Mouse (Mus musculus): ENCODE measurements around the gene Dusp8. TPM values are rescaled to one million over a fixed set of nuclear protein-coding genes. Genes with fewer than 3 reads are reported as not detected.

Dusp8 gene
- total RNA-seq, 2 experiments from 2014 or later: 37.7 to 43.0 TPM

DNA sequence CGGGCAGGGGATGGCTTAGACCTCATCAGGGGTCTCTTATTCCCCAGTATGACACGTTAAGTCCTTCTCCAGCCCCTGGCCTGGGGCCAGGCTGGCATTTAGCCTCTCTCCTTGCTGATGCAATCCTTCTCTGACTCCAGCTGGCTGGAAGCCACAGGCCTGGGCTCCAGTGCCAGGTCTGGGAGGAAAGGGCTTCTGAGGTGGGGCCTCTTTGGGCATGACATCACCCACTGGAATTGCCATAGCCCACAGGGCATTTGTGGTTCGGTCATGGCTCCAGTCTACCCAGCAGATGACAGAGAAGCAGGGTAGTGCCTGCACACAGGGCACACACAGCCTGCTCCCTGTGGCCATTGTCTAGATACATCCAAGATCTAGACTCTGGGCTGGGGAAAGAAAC, 10.8 kb downstream of the Dusp8 start:
- peak; percentile 94 for DNase-seq

DNA sequence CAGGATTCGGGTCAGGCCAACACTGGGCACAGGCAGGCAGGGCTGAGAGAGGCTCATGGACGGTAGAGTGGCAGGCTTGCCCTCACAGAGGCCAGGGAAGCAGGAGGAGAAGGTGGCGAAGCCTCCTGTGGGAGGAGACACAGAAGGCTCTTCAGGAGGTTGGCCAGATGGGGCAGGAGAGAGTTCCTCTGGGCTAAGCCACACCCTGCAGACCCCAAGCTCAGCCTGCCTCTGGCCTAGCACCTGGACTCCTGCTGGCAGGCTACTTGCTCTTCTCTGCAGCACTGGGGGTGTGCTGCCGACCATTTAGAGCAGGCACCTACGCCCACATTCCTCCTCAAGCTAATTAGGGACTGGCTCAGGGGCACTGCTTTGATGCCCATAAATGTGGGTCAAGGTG, 11.2 kb downstream of the Dusp8 start:
- peak; percentile 42 for DNase-seq

DNA sequence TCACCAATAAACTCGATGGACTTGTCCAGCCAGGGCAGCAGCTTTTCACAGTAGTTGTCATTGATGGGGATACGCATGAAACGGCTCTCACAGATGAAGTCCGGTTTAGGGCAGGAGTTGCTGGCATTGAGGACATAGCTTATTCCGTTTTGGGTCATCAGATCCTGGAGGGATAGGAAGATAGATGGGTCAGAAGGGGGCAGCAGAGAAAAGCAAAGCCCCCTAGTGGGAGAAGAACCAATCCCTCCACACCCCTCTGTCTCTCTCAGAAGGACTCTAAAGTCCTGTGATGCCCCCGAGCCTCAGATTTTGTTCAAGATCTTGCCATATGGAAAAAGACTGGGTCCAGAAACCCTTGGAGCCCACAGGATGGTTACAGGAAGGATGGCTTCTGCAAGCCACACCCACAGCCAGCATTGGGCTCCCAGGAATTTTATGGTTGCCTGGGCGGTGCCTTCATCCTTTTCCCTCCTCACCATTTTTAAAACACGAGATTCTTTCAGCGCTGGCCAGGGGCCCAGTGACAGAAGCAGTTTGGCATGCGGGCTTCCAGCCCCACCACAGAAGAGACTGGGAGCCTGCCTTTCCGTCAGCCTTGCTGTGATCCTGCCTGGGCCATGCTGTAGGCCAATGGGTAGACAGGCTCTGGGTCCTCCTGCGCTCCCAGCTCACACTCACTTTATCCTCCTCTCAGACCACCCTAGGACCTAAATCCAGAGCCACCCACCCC, 11.9 kb downstream of the Dusp8 start:
- peak; percentile 81 for DNase-seq

DNA sequence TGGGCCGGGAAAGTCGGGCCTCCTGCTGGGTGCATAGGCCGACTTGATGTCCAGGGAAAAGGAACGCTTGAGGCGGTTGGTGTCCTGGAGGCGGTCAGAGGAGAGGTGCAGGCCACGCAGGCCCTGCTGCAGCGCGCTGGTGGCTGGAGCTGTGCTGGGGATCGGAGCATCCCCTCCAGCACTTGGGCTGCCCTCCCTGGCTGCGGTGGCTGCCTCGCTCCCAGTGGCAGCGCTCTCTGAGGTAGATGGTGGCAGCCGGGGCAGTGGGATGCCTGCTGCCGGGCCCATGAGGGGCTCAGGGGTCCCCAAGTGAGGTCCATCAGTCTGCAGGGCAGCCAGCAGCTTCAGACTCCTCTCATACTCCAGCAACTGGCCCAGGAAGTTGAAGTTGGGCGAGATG, 13.0 kb downstream of the Dusp8 start:
- no peak for DNase-seq

DNA sequence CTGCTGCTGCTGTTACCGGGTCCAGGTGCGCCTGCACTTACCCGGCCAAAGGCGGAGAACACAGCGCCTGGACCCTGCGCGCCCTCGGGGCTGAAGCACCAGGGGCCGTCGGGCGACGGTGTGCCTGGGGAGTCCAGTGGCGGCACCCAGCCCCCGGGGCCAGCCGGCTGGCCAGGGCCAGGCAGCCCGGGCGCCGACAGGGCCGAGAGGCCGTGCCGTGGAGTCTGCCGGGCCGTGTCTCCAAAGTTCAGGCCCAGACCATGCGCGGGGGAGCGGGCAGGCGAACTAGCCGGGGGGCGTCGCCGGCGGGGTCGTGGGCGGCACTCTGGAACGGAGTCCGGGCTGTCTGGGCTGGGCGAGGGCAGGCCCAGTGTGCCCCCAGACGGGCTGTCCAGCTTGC, 13.5 kb downstream of the Dusp8 start:
- no peak for DNase-seq

DNA sequence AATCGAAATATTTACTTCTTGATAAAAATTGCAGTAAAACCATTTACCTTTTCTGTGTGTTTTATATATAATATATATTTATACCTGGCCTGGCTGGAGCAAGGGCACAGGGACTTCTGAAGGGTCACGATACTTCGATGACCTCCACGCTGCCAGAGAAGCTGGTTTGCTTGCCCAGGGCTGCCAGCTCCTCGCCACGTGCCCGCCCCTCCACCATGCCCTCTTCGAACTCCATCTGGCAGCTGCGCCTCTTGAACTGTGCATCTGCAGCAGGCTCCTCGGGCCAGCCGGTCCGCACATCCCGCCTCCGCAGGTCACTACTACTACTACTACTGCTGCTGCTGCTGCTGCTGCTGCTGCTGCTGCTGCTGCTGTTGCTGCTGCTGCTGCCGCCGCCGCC, 13.9 kb downstream of the Dusp8 start:
- no peak for DNase-seq

DNA sequence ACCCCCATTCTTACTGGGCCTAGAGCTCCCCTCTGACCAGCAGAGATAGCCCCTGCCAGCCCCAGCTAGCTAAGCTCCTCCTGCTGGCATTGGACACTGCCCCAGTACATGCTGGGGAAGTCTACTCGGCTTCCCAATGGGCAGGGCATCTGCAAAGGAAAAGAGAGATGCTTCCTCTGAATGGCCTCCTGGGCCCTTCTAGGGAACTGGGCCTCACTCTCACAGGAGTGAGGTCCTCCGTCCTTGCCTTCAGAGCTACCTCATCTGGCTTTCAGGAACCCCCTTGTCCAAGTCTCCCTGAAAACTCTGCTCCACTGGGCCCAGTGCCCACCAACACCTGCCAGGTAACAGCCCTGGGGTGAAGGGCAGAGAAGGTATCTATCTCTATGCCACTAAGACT, 14.8 kb downstream of the Dusp8 start:
- DNase-seq: no peak

DNA sequence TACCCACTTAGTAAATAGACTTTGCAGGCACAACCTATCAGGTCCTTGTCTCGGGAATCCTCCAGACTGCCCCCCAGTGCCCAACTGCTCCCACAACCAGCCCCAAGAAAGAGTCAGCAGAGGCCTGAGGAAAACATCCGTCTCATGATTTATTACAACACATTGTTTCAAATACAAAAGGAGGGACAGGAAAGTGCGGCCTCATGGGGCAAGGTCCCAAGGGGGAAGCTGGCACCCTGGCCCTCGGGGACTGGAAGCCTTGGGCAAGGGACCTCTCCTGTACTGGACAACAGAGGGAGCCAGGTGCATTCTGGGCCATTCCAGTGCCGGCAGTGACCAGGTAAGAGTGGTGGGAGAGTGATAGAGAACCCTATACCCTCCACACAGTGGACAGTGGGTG, 16.3 kb downstream of the Dusp8 start:
- no peak for DNase-seq

DNA sequence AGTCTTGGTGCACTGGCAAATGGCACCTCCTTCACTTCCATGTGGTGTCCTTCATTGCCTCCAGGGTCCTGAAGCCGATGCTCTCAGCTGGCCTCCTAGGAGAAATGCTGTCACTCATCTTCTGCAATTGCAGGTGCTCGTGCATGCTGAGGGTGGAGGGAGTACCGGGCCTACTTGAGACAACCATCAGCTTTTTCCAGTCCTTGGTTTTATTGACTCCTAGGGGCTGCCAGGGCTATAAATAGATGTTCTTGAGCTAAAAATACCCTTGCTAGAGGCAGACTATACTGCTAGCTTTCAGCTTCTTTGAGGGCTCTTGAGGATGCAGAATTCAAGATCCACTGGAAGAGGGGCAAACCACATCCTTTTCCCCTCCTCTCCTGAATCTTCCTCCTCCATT, 18.5 kb downstream of the Dusp8 start:
- DNase-seq: no peak

DNA sequence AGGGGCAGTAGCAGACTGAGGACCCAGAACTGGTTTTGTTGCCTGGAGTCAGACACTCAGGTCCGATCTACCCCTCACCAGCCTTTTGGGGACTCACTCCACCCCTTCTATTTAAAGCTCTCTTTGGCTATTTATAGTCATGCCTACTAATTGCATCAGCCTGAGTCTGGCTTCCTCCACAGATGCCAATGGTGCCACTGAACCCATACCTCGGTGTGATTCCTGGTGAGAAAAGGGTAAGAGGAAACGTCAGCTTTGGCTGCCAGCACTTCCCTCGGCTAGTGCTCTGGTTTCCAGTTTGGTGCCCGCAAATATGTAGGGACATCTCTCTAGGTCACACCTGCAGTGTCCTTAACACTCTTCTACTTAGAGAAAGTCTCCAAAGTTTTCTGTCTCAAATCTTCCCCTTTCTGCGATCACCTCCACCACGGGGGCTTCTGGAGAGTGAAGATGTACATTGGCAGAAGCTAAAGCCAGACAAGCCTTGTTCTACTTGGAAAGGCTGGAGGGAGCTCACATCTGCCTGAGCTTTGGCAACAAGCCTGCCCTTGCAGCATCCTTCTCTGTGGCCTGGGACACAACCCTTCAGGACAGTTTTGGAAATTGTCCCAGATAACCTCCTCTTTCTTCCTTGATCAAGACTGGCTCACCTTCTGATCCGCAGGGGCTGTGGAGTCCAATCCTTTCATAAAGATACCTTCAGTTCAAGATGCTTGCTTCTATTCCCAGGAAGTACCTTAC, 21.3 kb downstream of the Dusp8 start:
- DNase-seq: no peak

DNA sequence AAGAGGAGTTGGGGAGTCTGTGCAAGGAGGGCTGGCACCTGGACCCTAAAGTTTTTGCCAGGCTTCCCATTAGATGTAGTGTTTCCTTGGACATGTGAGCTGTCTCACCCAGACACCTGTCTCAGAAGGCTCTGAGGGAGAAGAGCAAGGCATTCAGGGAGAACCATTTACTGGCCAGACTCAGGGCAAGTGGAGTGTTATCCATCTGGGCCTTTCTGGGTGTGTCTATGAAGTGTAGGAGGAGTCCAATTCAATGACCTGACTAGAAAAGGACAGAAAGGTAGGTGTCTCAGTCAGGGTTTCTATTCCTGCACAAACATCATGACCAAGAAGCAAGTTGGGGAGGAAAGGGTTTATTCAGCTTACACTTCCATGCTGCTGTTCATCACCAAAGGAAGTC, 23.9 kb downstream of the Dusp8 start:
- DNase-seq: no peak

DNA sequence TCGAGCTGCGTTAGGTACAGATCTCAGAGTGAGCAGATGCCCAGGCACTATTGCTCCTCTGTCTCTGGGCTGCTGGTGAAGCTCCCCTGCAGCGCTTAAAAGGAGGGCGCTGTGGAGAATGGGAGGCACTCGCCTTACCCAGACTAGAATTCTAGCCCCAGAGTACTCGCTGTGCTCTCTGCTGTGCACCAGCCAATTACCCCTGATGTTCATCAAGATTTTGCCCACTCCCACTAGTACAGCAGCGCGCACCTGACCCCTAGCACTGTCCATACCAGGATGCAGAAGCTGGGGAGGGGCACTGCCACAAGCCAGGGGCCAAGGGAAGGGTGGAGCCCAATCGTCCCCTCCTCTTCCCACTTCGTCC, 24.4 kb downstream of the Dusp8 start:
- DNase-seq: no peak

DNA sequence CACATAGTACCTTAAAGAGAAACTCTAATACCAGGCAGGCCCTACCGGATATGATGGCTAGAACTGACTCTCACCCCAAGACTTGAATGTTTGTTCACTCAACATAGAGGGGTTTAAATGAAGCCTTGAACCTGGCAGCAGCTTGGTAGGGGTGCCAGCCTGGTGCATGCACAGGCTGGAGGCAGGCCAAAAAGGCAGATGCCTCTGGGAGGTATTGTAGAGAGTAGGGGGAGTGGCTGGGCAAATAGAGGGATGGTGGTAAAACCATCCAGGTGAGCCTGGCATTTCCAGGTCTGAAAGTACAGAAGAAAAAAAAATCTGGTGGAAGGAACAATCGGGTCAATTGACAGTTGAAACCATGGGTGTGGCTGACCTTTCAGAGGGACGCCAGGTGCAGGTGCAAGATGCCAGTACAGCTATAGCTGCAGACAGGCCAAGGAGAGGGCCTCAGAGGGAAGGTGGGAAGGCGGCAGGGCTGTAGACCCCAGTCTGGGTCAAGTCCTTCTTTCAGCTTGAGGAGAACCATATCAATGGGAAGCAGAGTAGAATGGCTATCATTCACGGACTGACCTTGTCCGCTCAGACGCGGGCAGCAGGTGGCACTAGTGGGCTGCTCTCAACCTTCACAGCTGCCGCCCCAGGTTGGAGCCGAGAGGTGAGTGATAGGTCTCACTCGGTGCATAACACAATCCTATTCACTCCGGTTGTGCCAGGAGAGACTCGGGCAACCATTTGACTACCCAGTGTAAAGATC, 25.0 kb downstream of the Dusp8 start:
- peak; percentile 87 for DNase-seq

DNA sequence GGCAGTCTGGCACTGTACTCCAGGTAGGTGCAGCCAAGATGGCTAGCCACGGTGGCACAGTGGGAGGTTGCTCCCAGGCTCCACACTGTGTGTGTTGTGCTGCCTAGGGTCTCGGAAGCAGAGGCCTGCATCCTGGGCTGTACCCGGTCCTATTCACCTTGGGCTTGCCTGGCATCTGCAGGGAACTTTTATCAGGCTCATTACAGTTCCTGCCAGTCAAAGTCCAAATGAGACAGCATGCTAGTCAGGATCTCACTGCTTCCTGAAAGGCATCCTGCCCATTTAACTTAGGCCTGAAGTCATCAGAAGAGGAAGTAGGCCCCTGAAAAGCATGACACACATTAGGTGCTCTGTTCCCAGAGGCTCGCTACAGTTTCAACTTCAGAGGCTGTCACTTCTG, 27.2 kb downstream of the Dusp8 start:
- no peak for DNase-seq

DNA sequence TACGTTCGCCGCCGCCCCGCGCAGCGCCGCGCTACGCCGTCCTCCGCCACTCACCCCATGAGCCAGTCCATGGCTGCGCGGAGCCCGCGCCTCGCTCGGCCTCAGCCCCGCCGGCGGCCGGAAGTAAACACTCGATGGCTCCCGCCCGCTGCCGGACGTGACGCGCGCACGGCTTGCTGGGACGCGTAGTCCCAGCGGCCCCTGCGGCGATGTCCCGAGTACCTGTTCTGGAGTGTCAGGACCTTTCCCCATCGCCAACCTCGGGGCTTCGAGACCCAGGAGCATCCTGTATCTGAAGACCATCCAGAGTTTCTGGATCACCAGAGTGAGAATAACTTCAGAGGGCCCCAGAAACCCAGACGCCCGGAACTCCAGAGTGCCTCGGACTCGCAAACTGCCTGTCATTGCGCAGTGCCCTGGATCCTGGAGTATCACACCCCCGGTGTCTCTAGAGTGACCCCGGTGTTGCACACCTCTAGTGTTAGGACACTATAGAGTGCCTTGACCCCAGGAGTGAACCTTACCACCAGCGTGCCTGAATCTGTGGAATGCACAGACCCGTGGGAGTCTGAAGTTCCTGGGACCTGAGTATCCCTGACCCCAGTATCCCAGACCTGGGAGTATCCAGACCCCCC, 34.6 kb downstream of the Dusp8 start, which contains the start of gene Mob2:
Gene Mob2, minus strand, starts transcription at position 135 of the 635 bp plus-strand sequence.
- DNase-seq: peak; percentile 93

DNA sequence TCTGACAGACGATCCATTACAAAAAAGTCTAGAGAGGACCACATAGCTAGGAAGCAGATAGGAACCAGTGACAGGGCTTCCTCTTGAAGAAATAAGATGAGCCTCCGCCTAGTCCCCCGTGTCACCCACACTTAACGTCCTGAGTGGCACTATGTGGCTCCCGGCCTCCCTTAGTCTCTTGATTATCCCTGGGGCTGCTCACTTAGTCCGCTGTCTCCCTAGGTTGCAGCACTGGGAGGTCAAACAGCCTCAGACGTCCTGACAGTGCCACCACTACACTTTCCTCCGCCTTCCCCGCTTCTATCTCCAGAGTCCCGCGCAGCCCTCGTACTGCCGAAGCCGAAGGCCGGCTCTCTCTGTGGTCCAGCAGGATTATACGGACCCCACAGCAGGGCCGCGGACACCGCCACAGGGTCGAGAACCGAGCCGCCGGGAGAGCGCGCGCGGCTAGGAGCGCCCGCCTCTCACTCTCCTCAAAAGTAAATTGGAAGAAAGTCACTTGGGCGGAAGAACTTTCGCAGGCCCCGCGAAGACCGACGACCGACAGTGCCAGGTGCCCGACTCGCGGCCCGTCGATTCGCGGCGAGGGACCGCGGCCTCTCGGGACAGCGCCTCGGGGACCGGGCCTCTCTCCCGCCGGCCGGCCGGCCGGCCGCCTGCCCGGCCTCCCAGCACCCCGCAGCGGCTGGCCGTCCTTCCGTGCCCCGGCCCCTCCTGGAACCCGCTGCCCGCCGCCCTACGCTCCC, 35.3 kb downstream of the Dusp8 start:
- no peak for DNase-seq

DNA sequence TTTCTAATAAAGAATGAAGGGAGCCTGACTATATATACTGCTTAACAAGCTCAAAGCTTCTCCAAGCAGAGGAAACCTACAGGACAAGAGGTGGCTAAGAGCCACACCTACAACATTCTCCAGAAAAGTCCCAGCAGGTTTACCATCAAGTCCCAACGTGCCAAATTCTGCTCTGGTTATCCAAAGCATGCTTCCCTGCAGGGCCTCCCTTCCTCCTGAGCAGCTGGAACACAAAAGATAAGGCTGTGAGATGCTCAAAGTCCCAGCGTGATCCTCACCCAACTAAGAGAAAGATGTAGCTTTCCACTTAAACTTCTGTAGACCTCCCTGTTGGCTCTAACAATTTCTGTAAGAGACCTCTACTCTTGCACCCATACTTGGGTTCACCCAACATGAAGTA, 36.6 kb downstream of the Dusp8 start:
- no peak for DNase-seq

DNA sequence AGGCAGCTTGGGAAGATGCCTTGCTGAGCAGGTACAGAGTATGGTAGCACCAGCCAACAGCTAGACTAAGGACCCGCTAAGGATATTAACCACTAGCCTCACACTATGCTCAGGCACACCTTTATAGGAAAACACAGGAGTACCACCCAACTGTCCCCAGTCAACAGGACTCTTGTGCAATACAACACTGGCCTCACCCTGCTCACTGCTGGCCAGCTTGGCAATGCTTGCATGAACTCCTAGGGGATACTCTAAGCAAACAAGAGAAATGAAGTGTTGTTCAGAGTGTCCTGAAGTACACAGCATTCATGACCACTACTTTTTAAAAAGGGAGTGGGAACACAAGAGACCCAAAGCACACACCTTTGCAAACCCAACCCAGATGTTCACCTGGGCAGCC, 38.5 kb downstream of the Dusp8 start:
- no peak for DNase-seq

DNA sequence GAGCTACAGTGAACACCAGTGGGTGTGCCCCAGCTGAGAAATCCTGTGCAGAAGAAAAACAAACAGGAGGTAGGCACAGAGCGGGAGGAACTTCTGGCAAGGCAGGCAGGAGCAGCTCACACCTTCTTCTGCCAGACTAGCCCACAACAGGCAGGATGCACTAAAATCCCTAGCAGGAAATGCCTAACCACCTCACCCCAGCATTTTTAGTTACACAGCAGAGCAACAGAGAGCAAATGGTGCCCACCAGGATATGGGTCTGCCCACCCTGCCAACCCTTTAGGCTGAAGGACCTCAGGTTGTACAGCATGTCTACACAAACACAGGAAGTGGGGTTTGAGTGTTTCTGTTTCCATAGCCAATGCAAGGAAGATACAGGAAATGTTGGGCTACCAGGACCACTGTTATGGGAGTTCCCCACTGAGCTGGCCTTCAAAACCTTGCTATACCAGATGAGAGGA, 39.0 kb downstream of the Dusp8 start:
- no peak for DNase-seq

DNA sequence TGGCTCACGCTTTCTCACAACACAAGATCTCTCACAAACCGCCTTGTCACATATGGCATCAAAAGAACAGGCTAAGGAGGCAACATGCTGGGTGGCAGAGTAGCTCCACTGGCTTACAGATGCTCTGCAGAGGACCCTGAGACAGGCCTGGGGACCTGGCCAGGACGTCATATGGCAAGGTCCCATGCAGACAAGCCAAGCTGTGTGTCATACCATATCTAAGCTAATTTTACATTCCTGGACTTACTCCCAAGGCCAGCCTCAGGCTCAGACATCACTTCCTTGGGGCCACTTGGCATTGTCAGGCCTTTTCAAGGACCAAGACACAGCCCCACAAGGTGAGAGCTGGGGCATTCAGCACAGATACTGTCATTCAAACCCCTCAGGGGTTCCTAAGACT, 40.2 kb downstream of the Dusp8 start:
- no peak for DNase-seq

DNA sequence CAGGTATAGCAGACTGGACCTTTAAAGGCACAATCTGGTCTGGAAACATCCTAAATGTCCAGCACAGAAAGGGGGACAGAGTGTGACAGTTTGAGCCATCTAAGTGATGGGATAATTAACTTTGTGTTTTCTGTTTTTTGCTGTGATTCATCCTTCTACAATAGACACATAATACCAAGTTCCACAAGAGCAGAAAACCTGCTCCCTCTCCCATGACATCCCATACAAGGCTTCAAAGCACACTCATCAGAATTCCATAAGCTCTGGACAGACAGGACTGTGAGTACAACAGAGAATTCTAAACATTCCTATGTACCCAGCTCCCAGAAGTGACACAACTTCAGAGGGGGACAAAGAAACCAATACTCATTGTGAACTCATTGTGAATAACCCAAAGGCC, 45.1 kb downstream of the Dusp8 start:
- no peak for DNase-seq

DNA sequence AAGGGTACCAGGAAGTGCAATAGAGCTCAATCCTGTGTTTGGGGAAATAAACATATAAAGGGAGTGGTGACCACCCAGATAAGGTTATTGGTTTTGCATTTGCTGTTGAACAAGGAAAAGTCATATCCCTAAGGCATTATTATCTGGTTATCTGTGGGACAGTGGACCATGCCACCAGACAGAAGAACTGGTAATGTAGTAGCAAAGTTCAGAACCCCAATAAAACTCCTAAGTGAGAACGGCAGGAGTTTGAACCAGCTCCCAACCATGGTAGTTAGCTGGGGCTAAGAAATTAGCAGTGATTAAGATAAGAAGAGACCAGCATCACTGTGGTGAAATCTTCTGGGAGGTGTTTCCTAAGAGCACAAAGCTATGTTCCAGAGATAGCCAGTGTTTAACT, 49.7 kb downstream of the Dusp8 start:
- no peak for DNase-seq
